Mouse (Mus musculus) heart, embryonic 14.5 days (tissue): ENCODE results near the gene Aatk. TPM values are rescaled to one million over a fixed set of nuclear protein-coding genes. Genes with fewer than 3 reads are reported as not detected.

Experiments
- ATAC-seq: fragments of 200-750 bp; cut with Nextera tagmentation; 2 replicates; pipeline ENCODE4 v1.8.0; 2017; ENCODE audit warnings: low read depth, moderate TSS enrichment; ENCODE audit not compliant: insufficient number of reproducible peaks, insufficient read depth, low FRiP score
- H3K27ac ChIP-seq, 2 experiments: fragments of 200-500 bp in 1 of 2; fragments of 300-500 bp in 1 of 2; sonication (generic) in 1 of 2; replicated peaks in 1 of 2; 2 replicates each; pipeline ENCODE4 v1.5.1; 2012 to 2014; ENCODE audit warnings: low read depth in 2 of 2, low read length in 2 of 2, control low read depth in 1 of 2, mild to moderate bottlenecking in 1 of 2, mixed read lengths in 1 of 2; ENCODE audit not compliant: control insufficient read depth in 1 of 2, insufficient read depth in 1 of 2
- H3K27me3 ChIP-seq: fragments of 300-500 bp; sonication (generic); 2 replicates; pipeline ENCODE4 v1.6.1; 2014; ENCODE audit warnings: mild to moderate bottlenecking, low read length, control low read depth; ENCODE audit not compliant: control insufficient read depth, insufficient read depth
- H3K36me3 ChIP-seq: fragments of 300-500 bp; sonication (generic); 2 replicates; pipeline ENCODE4 v1.6.1; 2014; ENCODE audit warnings: mild to moderate bottlenecking, control low read depth, low read length, mixed read lengths; ENCODE audit not compliant: control insufficient read depth, insufficient read depth
- H3K4me1 ChIP-seq, 2 experiments: fragments of 200-500 bp in 1 of 2; fragments of 300-500 bp in 1 of 2; sonication (generic) in 1 of 2; 2 replicates each; pipeline ENCODE4 v1.6.1; 2012 to 2014; ENCODE audit warnings: low read length in 2 of 2, control low read depth in 1 of 2, mixed read lengths in 1 of 2; ENCODE audit not compliant: control insufficient read depth in 2 of 2, insufficient read depth in 2 of 2
- H3K4me2 ChIP-seq: fragments of 300-500 bp; sonication (generic); 2 replicates; pipeline ENCODE4 v1.6.1; 2014; ENCODE audit warnings: mild to moderate bottlenecking, low read length
- H3K4me3 ChIP-seq, 2 experiments: fragments of 200-500 bp in 1 of 2; fragments of 300-500 bp in 1 of 2; sonication (generic) in 1 of 2; 2 replicates each; pipeline ENCODE4 v1.5.1; 2012 to 2014; ENCODE audit warnings: low read length in 2 of 2, mild to moderate bottlenecking in 2 of 2, control low read depth in 1 of 2, low read depth in 1 of 2, moderate library complexity in 1 of 2; ENCODE audit not compliant: control insufficient read depth in 1 of 2, insufficient read depth in 1 of 2
- H3K9ac ChIP-seq: fragments of 300-500 bp; sonication (generic); 2 replicates; pipeline ENCODE4 v1.6.1; 2014; ENCODE audit warnings: mild to moderate bottlenecking, low read length
- H3K9me3 ChIP-seq: fragments of 300-500 bp; sonication (generic); 2 replicates; pipeline ENCODE4 v1.6.1; 2016; ENCODE audit warnings: low read length, control low read depth; ENCODE audit not compliant: control insufficient read depth
- WGBS: fragments of 180-500 bp; shearing (Covaris S2); extraction: QIAGEN DNeasy Blood & Tissue Kit; methylation state at CpG from one replicate; pipeline ENCODE4 v1.1.7; 2014; 5-methylcytosine and 5-hydroxymethylcytosine counted together
- microRNA counts: library from miRNA; unstranded; fragments of <30 nt; microRNA quantifications from one replicate; lab custom pipeline; 2016
- microRNA-seq: library from miRNA; unstranded; fragments of <30 nt; microRNA quantifications from one replicate; pipeline ENCODE4, GENCODE M21; 2016
- polyA plus RNA-seq: library from polyadenylated mRNA; unstranded; fragments of >200 nt; fragmentation: Nextera tagmentation; extraction: Ambion mirVana; gene quantifications from 2 replicates; pipeline ENCODE4 v1.2.1, GENCODE M21; 2014

The Aatk gene
- polyA plus RNA-seq, 1 experiment from 2014 or later, result 1.1 TPM

DNA sequence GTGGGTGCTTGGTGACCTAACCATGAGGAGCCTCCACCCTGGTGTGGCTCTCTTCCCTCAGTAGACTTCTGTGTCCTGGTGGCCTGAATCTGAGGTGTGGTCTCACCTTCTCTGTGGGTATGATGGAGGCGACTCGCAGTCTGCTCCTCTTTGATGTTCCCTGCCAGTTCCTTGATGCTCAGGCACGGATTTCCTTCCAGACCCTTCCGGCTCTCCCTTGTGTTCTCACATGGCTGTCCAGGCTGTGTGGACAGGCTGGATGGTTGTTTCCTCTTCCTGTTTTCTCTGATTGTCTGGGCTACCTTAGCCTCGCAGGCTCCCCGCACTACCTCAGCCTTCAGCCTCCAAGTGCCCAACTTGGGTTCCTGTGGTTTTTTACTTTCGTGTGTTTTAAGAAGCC, 88.1 kb downstream of the Aatk start:
- Histone ChIP-seq H3K4me1 (peaks cover 21 to 25% of the 10 kb centered on the region in 2 experiments), H3K4me3 (no peak overlapping the region), H3K4me2 (no peak overlapping the region), H3K27me3 (no peaks in the 10 kb centered on the region), H3K9ac (no peak overlapping the region), H3K9me3 (no peaks in the 10 kb centered on the region), H3K27ac (no peak overlapping the region), H3K36me3 (peaks cover 9% of the 10 kb centered on the region)
- ATAC-seq, result no peak
- WGBS, result 74% methylated on average over 7 of the region's 7 CpGs

MicroRNAs encoded within 50 kb of the gene (microRNA counts, 519-probe panel; counts per million panel counts)
- microRNA mmu-miR-338-3p (lab: Ali Mortazavi, UCI) (322 counts per million, percentile 70 among the panel's probes with 10 or more counts), microRNA mmu-miR-338-5p (lab: Ali Mortazavi, UCI) (322 counts per million, percentile 70 among the panel's probes with 10 or more counts)

Small RNA genes lying within 50 kb of the gene (microRNA-seq; reads per million reads assigned to microRNA genes)
- not detected for gene Gm25948
- not detected for gene Mir3065
- not detected for gene Mir338

Other genes starting within 250 kb of the Aatk start
- 62.4 and 65.4 TPM in 2 replicates for gene Chmp6, start 133.7 kb downstream of the Aatk start, polyA plus RNA-seq
- gene Baiap2, start 104.4 kb downstream of the Aatk start, polyA plus RNA-seq, result 11.0 and 13.2 TPM in 2 replicates
- gene Cep131, start 39.7 kb upstream of the Aatk start, polyA plus RNA-seq, result 11.6 and 12.1 TPM in 2 replicates
- gene Tepsin, start 51.6 kb upstream of the Aatk start, polyA plus RNA-seq, result 11.7 and 13.9 TPM in 2 replicates
- gene Ndufaf8, start 51.8 kb upstream of the Aatk start, polyA plus RNA-seq, result 119 and 121 TPM in 2 replicates
- gene Slc38a10, start 104.2 kb upstream of the Aatk start, polyA plus RNA-seq, result 68.8 and 74.1 TPM in 2 replicates
- 8.8 and 9.1 TPM in 2 replicates for gene Bahcc1, start 185.8 kb upstream of the Aatk start, polyA plus RNA-seq